Mouse (Mus musculus): ENCODE data around the gene Agap1. TPM values are rescaled to one million over a fixed set of nuclear protein-coding genes. Genes with fewer than 3 reads are reported as not detected.

The Agap1 gene
- polyA plus RNA-seq, 1 experiment from 2014 or later: 21.3 TPM

- ATAC-seq (ENCODE audit: insufficient read depth): no peak
Measured at GRCm38 (mm10) chr1:89902641-89903040, 448.0 kb downstream of the Agap1 start.

DNA sequence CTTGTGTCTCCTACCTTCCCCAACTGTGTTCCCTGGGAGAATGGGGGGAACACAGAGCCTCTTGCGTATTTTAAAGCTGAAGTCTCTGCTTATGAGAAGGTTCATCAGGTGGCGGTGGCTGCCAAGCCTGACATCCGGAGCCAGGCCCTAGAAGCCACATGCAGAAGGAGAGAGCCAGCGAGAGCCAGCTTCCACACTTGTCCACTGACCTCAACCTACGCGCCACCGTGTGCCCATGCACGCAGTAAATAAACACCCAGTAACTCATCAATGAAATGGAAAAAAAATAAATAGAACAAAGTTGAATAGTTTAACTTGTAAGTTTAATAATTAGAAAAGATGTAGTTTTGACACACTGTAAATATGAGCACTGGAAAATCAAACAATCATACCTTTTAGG is 455.2 kb downstream of the Agap1 start:
- no peaks in the 10 kb centered on the region for H3K36me3 ChIP-seq (ENCODE audit: insufficient read depth)
- WGBS: 78% methylated on average over 8 of the region's 8 CpGs
- ATAC-seq (ENCODE audit: insufficient read depth) (no peak), DNase-seq (no peak)
- no peak overlapping the region for H3K9ac ChIP-seq
- no peaks in the 10 kb centered on the region for H3K27me3 ChIP-seq (ENCODE audit: insufficient read depth, low read length)
- no peaks in the 10 kb centered on the region for H3K9me3 ChIP-seq (ENCODE audit: low read depth, low read length)
- TF ChIP-seq CTCF (IDR thresholded peaks at IDR 0.05; ENCODE audit: low read depth): no peak
- no peak overlapping the region for H3K4me2 ChIP-seq
- H3K4me1 ChIP-seq (ENCODE audit: insufficient read depth): no peaks in the 10 kb centered on the region
- no peak overlapping the region for H3K27ac ChIP-seq (ENCODE audit: low read depth)
- no peak overlapping the region for H3K4me3 ChIP-seq (ENCODE audit: low read depth, low read length)

More at GRCm38 (mm10) chr1:89902641-89903040, 448.0 kb downstream of the Agap1 start:
- 68% methylated on average over 1 of the region's 1 CpGs for WGBS
- no peaks in the 10 kb centered on the region for H3K9me3 ChIP-seq (ENCODE audit: low read depth, low read length)
- TF ChIP-seq CTCF (IDR thresholded peaks at IDR 0.05; ENCODE audit: low read depth): no peak
- H3K4me3 ChIP-seq (ENCODE audit: low read depth, low read length): no peak overlapping the region
- H3K27ac ChIP-seq (ENCODE audit: low read depth): no peak overlapping the region
- no peak overlapping the region for H3K9ac ChIP-seq
- no peak overlapping the region for H3K4me2 ChIP-seq
- no peaks in the 10 kb centered on the region for H3K4me1 ChIP-seq (ENCODE audit: insufficient read depth)
- no peak for DNase-seq
- no peaks in the 10 kb centered on the region for H3K27me3 ChIP-seq (ENCODE audit: insufficient read depth, low read length)
- no peaks in the 10 kb centered on the region for H3K36me3 ChIP-seq (ENCODE audit: insufficient read depth)

GRCm38 (mm10) chr1:89912392-89912791 is 457.8 kb downstream of the Agap1 start:
- 22% methylated on average over 5 of the region's 5 CpGs for WGBS
- ATAC-seq (ENCODE audit: insufficient read depth) (peak; percentile 63; the same call in 1 of the 2 replicates), DNase-seq (peak; percentile 59)

DNA sequence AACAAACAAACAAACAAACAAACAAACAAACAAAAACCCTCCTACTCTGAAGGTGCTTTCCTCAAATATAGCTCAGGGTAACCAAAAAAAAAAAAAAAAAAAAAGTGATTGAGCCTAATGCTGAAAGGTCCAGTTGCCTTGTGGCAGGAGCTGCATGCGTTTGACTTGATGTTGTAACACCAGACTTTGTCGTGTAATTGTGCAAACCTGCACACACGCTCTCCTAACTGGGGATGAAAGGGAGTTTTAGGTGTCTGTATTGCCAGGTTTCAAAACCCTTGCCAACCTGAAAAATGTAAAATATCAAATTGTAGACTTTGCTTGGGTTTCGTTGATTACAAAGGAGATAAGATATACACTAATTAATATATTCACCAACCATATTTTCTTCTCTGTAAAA is 459.0 kb downstream of the Agap1 start:
- Histone ChIP-seq H3K4me2 (no peak overlapping the region), H3K4me3 (ENCODE audit: low read depth, low read length) (no peak overlapping the region), H3K27me3 (ENCODE audit: insufficient read depth, low read length) (peaks cover 8% of the 10 kb centered on the region; the same call in 1 of the 2 replicates), H3K4me1 (ENCODE audit: insufficient read depth) (no peaks in the 10 kb centered on the region), H3K27ac (ENCODE audit: low read depth) (no peak overlapping the region), H3K36me3 (ENCODE audit: insufficient read depth) (no peaks in the 10 kb centered on the region), H3K9me3 (ENCODE audit: low read depth, low read length) (no peaks in the 10 kb centered on the region), H3K9ac (no peak overlapping the region)
- 79% methylated on average over 4 of the region's 4 CpGs for WGBS
- DNase-seq (no peak), ATAC-seq (ENCODE audit: insufficient read depth) (no peak)
- TF ChIP-seq CTCF (IDR thresholded peaks at IDR 0.05; ENCODE audit: low read depth): no peak

More at GRCm38 (mm10) chr1:89912392-89912791, 457.8 kb downstream of the Agap1 start:
- no peaks in the 10 kb centered on the region for H3K36me3 ChIP-seq (ENCODE audit: insufficient read depth)
- H3K9me3 ChIP-seq (ENCODE audit: low read depth, low read length): no peaks in the 10 kb centered on the region
- H3K27ac ChIP-seq (ENCODE audit: low read depth): no peak overlapping the region
- no peaks in the 10 kb centered on the region for H3K4me1 ChIP-seq (ENCODE audit: insufficient read depth)
- H3K4me3 ChIP-seq (ENCODE audit: low read depth, low read length): no peak overlapping the region
- no peak overlapping the region for H3K4me2 ChIP-seq
- TF ChIP-seq CTCF (IDR thresholded peaks at IDR 0.05; ENCODE audit: low read depth): no peak
- no peaks in the 10 kb centered on the region for H3K27me3 ChIP-seq (ENCODE audit: insufficient read depth, low read length)
- no peak overlapping the region for H3K9ac ChIP-seq

DNA sequence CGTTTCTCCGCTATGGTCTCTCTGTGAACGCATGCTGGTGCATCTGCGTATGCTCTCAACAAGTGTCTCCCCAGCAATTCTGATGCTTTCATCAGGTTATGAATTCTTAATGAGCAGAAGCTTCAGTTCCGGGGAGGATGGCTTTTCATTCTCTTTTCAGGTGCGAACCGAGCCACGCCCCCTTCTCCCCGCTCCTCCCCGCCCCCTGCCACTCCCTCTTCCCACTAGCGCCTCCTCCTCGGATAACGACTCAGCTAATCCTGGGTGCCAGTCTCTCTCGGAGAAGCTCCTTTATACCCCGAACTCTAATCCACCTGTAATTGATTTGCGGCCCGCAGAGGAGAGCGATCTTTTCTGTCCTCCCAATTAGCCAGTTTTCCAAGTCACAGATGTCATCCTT is 463.5 kb downstream of the Agap1 start:
- Histone ChIP-seq H3K27me3 (ENCODE audit: insufficient read depth, low read length) (peaks cover 46% of the 10 kb centered on the region), H3K27ac (ENCODE audit: low read depth) (no peak overlapping the region), H3K4me3 (ENCODE audit: low read depth, low read length) (no peak overlapping the region), H3K4me1 (ENCODE audit: insufficient read depth) (no peaks in the 10 kb centered on the region), H3K4me2 (no peak overlapping the region), H3K9me3 (ENCODE audit: low read depth, low read length) (no peaks in the 10 kb centered on the region), H3K9ac (no peak overlapping the region), H3K36me3 (ENCODE audit: insufficient read depth) (no peaks in the 10 kb centered on the region)
- no peak for TF ChIP-seq CTCF (IDR thresholded peaks at IDR 0.05; ENCODE audit: low read depth)
- 22% methylated on average over 18 of the region's 18 CpGs for WGBS
- DNase-seq (no peak), ATAC-seq (ENCODE audit: insufficient read depth) (no peak)

- H3K27me3 ChIP-seq (ENCODE audit: insufficient read depth, low read length): peaks cover 57% of the 10 kb centered on the region
- no peak for ATAC-seq (ENCODE audit: insufficient read depth)
- whole genome bisulfite sequencing: 70% methylated on average over 6 of the region's 6 CpGs
Measured at GRCm38 (mm10) chr1:89919206-89919605, 464.6 kb downstream of the Agap1 start.

GRCm38 (mm10) chr1:89921806-89922205 is 467.2 kb downstream of the Agap1 start:
- 3% methylated on average over 10 of the region's 10 CpGs for WGBS
- no peaks in the 10 kb centered on the region for H3K36me3 ChIP-seq (ENCODE audit: insufficient read depth)
- DNase-seq: no peak
- no peaks in the 10 kb centered on the region for H3K9me3 ChIP-seq (ENCODE audit: low read depth, low read length)
- ATAC-seq (ENCODE audit: insufficient read depth): no peak
- no peak overlapping the region for H3K4me3 ChIP-seq (ENCODE audit: low read depth, low read length)
- no peaks in the 10 kb centered on the region for H3K4me1 ChIP-seq (ENCODE audit: insufficient read depth)
- H3K27me3 ChIP-seq (ENCODE audit: insufficient read depth, low read length): peaks cover 82% of the 10 kb centered on the region
- H3K4me2 ChIP-seq: no peak overlapping the region
- peak; percentile 21; the same call in 1 of the 2 replicates for TF ChIP-seq CTCF (IDR thresholded peaks at IDR 0.05; ENCODE audit: low read depth)
- no peak overlapping the region for H3K9ac ChIP-seq
- H3K27ac ChIP-seq (ENCODE audit: low read depth): no peak overlapping the region

More at GRCm38 (mm10) chr1:89919206-89919605, 464.6 kb downstream of the Agap1 start:
- DNase-seq: no peak
- no peak for TF ChIP-seq CTCF (IDR thresholded peaks at IDR 0.05; ENCODE audit: low read depth)
- Histone ChIP-seq H3K4me3 (ENCODE audit: low read depth, low read length) (no peak overlapping the region), H3K27ac (ENCODE audit: low read depth) (no peak overlapping the region), H3K4me2 (no peak overlapping the region), H3K4me1 (ENCODE audit: insufficient read depth) (no peaks in the 10 kb centered on the region), H3K9ac (no peak overlapping the region), H3K36me3 (ENCODE audit: insufficient read depth) (no peaks in the 10 kb centered on the region), H3K9me3 (ENCODE audit: low read depth, low read length) (no peaks in the 10 kb centered on the region)

- WGBS: under 1% methylated on average over 7 of the region's 7 CpGs
- TF ChIP-seq CTCF (IDR thresholded peaks at IDR 0.05; ENCODE audit: low read depth): no peak
- Histone ChIP-seq H3K4me3 (ENCODE audit: low read depth, low read length) (no peak overlapping the region; the same call in 1 of the 2 replicates), H3K9me3 (ENCODE audit: low read depth, low read length) (no peaks in the 10 kb centered on the region), H3K9ac (no peak overlapping the region), H3K27ac (ENCODE audit: low read depth) (no peak overlapping the region), H3K27me3 (ENCODE audit: insufficient read depth, low read length) (peaks cover 87% of the 10 kb centered on the region), H3K4me1 (ENCODE audit: insufficient read depth) (no peaks in the 10 kb centered on the region), H3K36me3 (ENCODE audit: insufficient read depth) (no peaks in the 10 kb centered on the region), H3K4me2 (peak overlapping the region; percentile 53)
- DNase-seq: no peak
- ATAC-seq (ENCODE audit: insufficient read depth): no peak
Measured at GRCm38 (mm10) chr1:89922282-89922681, 467.7 kb downstream of the Agap1 start.

Measured in lung, embryonic 14.5 days (tissue).